Mouse (Mus musculus) myocyte (in vitro differentiated cells): ENCODE data around the gene Lpp. TPM values are rescaled to one million over a fixed set of nuclear protein-coding genes. Genes with fewer than 3 reads are reported as not detected.

ENCODE experiments used
- H3K27me3 ChIP-seq: one replicate; pipeline ENCODE4 v1.6.1; 2011; ENCODE audit not compliant: control insufficient read depth, insufficient read depth, insufficient read length
- H3K36me3 ChIP-seq: one replicate; pipeline ENCODE4 v1.6.1; 2011; ENCODE audit not compliant: control insufficient read depth, insufficient read depth
- H3K4me2 ChIP-seq: one replicate; pipeline ENCODE4 v1.6.1; 2011; ENCODE audit warnings: low read depth, control low read depth
- H3K4me3 ChIP-seq: one replicate; pipeline ENCODE4 v1.5.1; 2011; ENCODE audit warnings: mild to moderate bottlenecking, control low read depth, moderate library complexity
- H3K79me2 ChIP-seq: one replicate; pipeline ENCODE4 v1.6.1; 2011; ENCODE audit not compliant: control insufficient read depth, insufficient read depth
- H3ac ChIP-seq: one replicate; pipeline ENCODE4 v1.6.1; 2011; ENCODE audit not compliant: control insufficient read depth, insufficient read length
- CEBPB ChIP-seq: IDR thresholded peaks from 2 replicates; pipeline ENCODE4 v1.6.1; 2011; ENCODE audit warnings: mild to moderate bottlenecking, moderate library complexity; ENCODE audit not compliant: poor library complexity, insufficient read depth, severe bottlenecking
- E2F4 ChIP-seq: IDR thresholded peaks from one replicate; pipeline ENCODE4 v1.6.1; 2011; ENCODE audit warnings: mild to moderate bottlenecking, control low read depth, moderate library complexity; ENCODE audit not compliant: insufficient read depth
- MAX ChIP-seq: IDR thresholded peaks from one replicate; pipeline ENCODE4 v1.6.1; 2011; ENCODE audit warnings: low read depth, mild to moderate bottlenecking, control low read depth
- MYOD1 ChIP-seq, 3 experiments: IDR thresholded peaks; one replicate each; pipeline ENCODE4 v1.6.1; 2011; ENCODE audit warnings: control low read depth in 2 of 3, low read depth in 2 of 3, mild to moderate bottlenecking in 2 of 3, moderate library complexity in 1 of 3; ENCODE audit not compliant: insufficient read length in 2 of 3, control insufficient read depth in 1 of 3
- MYOG ChIP-seq, 3 experiments: IDR thresholded peaks; one replicate each; pipeline ENCODE4 v1.6.1; 2011; ENCODE audit warnings: control low read depth in 2 of 3, low read depth in 2 of 3, mild to moderate bottlenecking in 2 of 3; ENCODE audit not compliant: insufficient read length in 2 of 3, control insufficient read depth in 1 of 3, insufficient read depth in 1 of 3
- POLR2A ChIP-seq: IDR thresholded peaks from one replicate; pipeline ENCODE4 v1.6.1; 2011; ENCODE audit warnings: low read depth, mild to moderate bottlenecking, control low read depth, moderate library complexity; ENCODE audit not compliant: insufficient read length
- POLR2AphosphoS2 ChIP-seq: IDR thresholded peaks from one replicate; pipeline ENCODE4 v1.6.1; 2011; ENCODE audit warnings: low read depth, control low read depth; ENCODE audit not compliant: insufficient read length
- REST ChIP-seq: IDR thresholded peaks from one replicate; pipeline ENCODE4 v1.6.1; 2011; ENCODE audit warnings: mild to moderate bottlenecking, control low read depth, moderate library complexity; ENCODE audit not compliant: insufficient read depth, insufficient read length
- SRF ChIP-seq: IDR thresholded peaks from one replicate; pipeline ENCODE4 v1.6.1; 2011; ENCODE audit warnings: low read depth; ENCODE audit not compliant: control insufficient read depth, insufficient read length
- TCF12 ChIP-seq: IDR thresholded peaks from one replicate; pipeline ENCODE4 v1.6.1; 2011; ENCODE audit warnings: mild to moderate bottlenecking, control low read depth; ENCODE audit not compliant: poor library complexity, insufficient read depth, severe bottlenecking
- TCF3 ChIP-seq: IDR thresholded peaks from one replicate; pipeline ENCODE4 v1.6.1; 2011; ENCODE audit warnings: low read depth, control low read depth; ENCODE audit not compliant: insufficient read length
- USF1 ChIP-seq: IDR thresholded peaks from one replicate; pipeline ENCODE4 v1.6.1; 2011; ENCODE audit warnings: low read depth, mild to moderate bottlenecking, control low read depth, moderate library complexity
- polyA plus RNA-seq: library from polyadenylated mRNA; unstranded; fragments of >200 nt; fragmentation: generic; extraction: Trizol; gene quantifications from one replicate; pipeline ENCODE4 v1.2.1, GENCODE M21; 2012; ENCODE audit warnings: missing spikeins

Gene Lpp
- polyA plus RNA-seq, 1 experiment, result 4.8 TPM

GRCm38 (mm10) chr16:24406521-24406920 lies 13.2 kb downstream of the Lpp start:
- Histone ChIP-seq H3ac (no peak overlapping the region), H3K79me2 (peaks cover 61% of the 10 kb centered on the region)
- no peak for TF ChIP-seq MYOD1 (IDR thresholded peaks at IDR 0.05; ENCODE audit: control insufficient read depth in 1 of 3, insufficient read length in 2 of 3, low read depth in 2 of 3)
- no peak for TF ChIP-seq USF1
- no peak for TF ChIP-seq POLR2A
- no peak for TF ChIP-seq SRF
- no peak for TF ChIP-seq POLR2AphosphoS2

GRCm38 (mm10) chr16:24411281-24411680 lies 18.0 kb downstream of the Lpp start:
- Histone ChIP-seq H3ac (no peak overlapping the region), H3K36me3 (peaks cover 3% of the 10 kb centered on the region), H3K27me3 (no peaks in the 10 kb centered on the region), H3K4me2 (no peak overlapping the region), H3K79me2 (peaks cover 49% of the 10 kb centered on the region), H3K4me3 (no peak overlapping the region)
- TF ChIP-seq E2F4 (no peak), REST (no peak), SRF (no peak)

More at GRCm38 (mm10) chr16:24406521-24406920, 13.2 kb downstream of the Lpp start:
- Histone ChIP-seq H3K4me2 (no peak overlapping the region), H3K4me3 (no peak overlapping the region), H3K36me3 (no peaks in the 10 kb centered on the region), H3K27me3 (no peaks in the 10 kb centered on the region)

- no peak overlapping the region for H3K4me2 ChIP-seq
- H3K36me3 ChIP-seq, result peaks cover 3% of the 10 kb centered on the region
- H3K79me2 ChIP-seq, result peaks cover 45% of the 10 kb centered on the region
- no peak for TF ChIP-seq POLR2AphosphoS2
- TF ChIP-seq E2F4, result no peak
- TF ChIP-seq POLR2A, result no peak
- no peak for TF ChIP-seq MYOD1 (IDR thresholded peaks at IDR 0.05; ENCODE audit: control insufficient read depth in 1 of 3, insufficient read length in 2 of 3, low read depth in 2 of 3)
- TF ChIP-seq TCF3, result no peak
- no peak for TF ChIP-seq SRF
- TF ChIP-seq CEBPB, result no peak
- no peak for TF ChIP-seq MYOG (IDR thresholded peaks at IDR 0.05; ENCODE audit: control insufficient read depth in 1 of 3, insufficient read depth in 1 of 3, insufficient read length in 2 of 3, low read depth in 2 of 3)
- TF ChIP-seq MAX, result no peak
- no peak for TF ChIP-seq USF1
- no peak for TF ChIP-seq TCF12
- H3K27me3 ChIP-seq, result no peaks in the 10 kb centered on the region
- no peak overlapping the region for H3K4me3 ChIP-seq
- no peak overlapping the region for H3ac ChIP-seq
Measured at GRCm38 (mm10) chr16:24412193-24412592, 18.9 kb downstream of the Lpp start.

GRCm38 (mm10) chr16:24413059-24413458 lies 19.8 kb downstream of the Lpp start:
- Histone ChIP-seq H3K4me3 (no peak overlapping the region), H3ac (no peak overlapping the region), H3K4me2 (no peak overlapping the region), H3K79me2 (peaks cover 39% of the 10 kb centered on the region), H3K27me3 (no peaks in the 10 kb centered on the region), H3K36me3 (peaks cover 3% of the 10 kb centered on the region)
- TF ChIP-seq MYOD1 (IDR thresholded peaks at IDR 0.05; ENCODE audit: control insufficient read depth in 1 of 3, insufficient read length in 2 of 3, low read depth in 2 of 3), result peak in 1 of 3 experiments; percentile 34
- TF ChIP-seq TCF12, result no peak
- TF ChIP-seq USF1, result no peak

GRCm38 (mm10) chr16:24418022-24418421 lies 24.7 kb downstream of the Lpp start:
- Histone ChIP-seq H3K4me2 (peak overlapping the region; percentile 1), H3K4me3 (no peak overlapping the region), H3K79me2 (peaks cover 43% of the 10 kb centered on the region), H3K36me3 (peaks cover 3% of the 10 kb centered on the region), H3ac (no peak overlapping the region), H3K27me3 (no peaks in the 10 kb centered on the region)
- no peak for TF ChIP-seq MYOD1 (IDR thresholded peaks at IDR 0.05; ENCODE audit: control insufficient read depth in 1 of 3, insufficient read length in 2 of 3, low read depth in 2 of 3)
- no peak for TF ChIP-seq POLR2AphosphoS2
- TF ChIP-seq POLR2A, result no peak
- TF ChIP-seq TCF12, result no peak
- TF ChIP-seq REST, result no peak
- no peak for TF ChIP-seq USF1
- no peak for TF ChIP-seq MAX
- TF ChIP-seq SRF, result no peak
- no peak for TF ChIP-seq CEBPB
- TF ChIP-seq MYOG (IDR thresholded peaks at IDR 0.05; ENCODE audit: control insufficient read depth in 1 of 3, insufficient read depth in 1 of 3, insufficient read length in 2 of 3, low read depth in 2 of 3), result no peak
- TF ChIP-seq E2F4, result no peak
- TF ChIP-seq TCF3, result no peak
